Mouse (Mus musculus) naive thymus-derived CD4-positive, alpha-beta T cell, adult 2 months (primary cell): ENCODE measurements around the gene Gpr156.
"Not testable (repeated sequence)": the region's sequence is repeated elsewhere in the genome, so short reads cannot be mapped to it uniquely, and the experiment has no call there.

Experiments used
- DNase-seq: peaks from one replicate; pipeline ENCODE4 v3.0.0-alpha.2; 2011; ENCODE audit warnings: low read depth

The Gpr156 gene

DNA sequence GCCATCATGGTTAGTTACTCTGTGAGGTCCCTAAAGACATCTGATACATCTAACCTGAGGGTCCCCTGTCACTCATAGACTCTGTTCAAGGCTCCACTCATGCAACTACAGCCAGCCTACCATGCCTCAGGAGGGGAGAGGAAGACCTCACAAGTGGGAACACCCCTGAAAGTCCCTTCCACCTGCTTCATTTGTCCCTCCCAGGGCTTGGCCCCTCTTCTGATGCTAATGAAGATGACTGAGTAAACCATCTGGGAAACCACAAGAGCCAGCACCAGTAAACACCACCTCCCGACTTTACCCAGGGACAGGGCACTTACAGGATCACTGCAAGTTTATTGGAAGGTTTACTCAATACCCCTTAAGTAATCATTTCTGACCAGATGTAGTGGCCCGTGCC is 85.5 kb downstream of the Gpr156 start:
- DNase-seq = no peak

DNA sequence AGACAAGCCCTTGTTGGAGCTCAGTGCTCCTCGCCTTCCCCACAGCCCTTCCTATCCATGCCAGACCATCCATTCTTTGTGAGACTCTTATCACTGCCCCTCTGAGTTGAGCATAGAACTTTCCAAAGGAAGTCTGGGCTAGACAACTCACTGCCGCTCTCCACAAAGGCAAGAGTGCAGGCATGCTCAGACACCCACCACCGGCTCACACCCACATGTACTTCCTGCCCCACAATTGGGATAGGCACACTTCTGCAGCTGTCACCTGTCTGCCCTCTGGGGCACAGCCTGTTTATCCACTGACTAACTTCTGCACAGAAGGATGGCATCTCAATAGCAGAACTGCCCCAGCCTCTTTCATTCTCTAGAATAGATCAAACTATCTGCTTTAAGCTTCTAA is 86.2 kb downstream of the Gpr156 start:
- DNase-seq = no peak

GRCm38 (mm10) chr16:38004486-38005020 is 88.3 kb downstream of the Gpr156 start:
- no peak for DNase-seq

GRCm38 (mm10) chr16:38005471-38005870 is 89.2 kb downstream of the Gpr156 start:
- no peak for DNase-seq

GRCm38 (mm10) chr16:38008371-38008770 is 92.1 kb downstream of the Gpr156 start:
- DNase-seq = no peak

GRCm38 (mm10) chr16:38009041-38009825 is 92.9 kb downstream of the Gpr156 start:
- DNase-seq = no peak

GRCm38 (mm10) chr16:38011486-38011885 is 95.2 kb downstream of the Gpr156 start:
- DNase-seq = no peak

DNA sequence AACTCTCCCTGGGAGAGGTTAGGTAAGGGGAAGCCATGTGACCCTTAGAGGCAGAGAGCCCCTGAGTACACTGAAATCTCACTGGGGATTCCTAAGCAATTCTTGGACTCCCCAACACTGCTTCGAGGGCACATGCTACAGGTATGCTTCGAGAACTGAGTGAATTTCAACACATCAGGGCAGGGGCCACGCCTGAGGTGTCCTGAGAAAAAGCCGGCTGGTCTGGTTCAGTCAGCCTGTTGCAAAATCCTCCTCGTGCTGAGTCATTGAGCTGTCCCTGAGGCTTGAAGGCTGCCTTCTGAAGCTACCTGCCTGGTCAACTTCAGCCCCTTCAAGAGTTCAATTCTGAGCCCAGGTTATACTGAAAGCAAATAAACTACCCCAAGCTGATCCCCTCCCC is 96.1 kb downstream of the Gpr156 start:
- DNase-seq = no peak

- no peak for DNase-seq
These were observed 96.6 kb downstream of the Gpr156 start for GRCm38 (mm10) chr16:38012891-38013290.

- DNase-seq = no peak
These were observed 98.7 kb downstream of the Gpr156 start for GRCm38 (mm10) chr16:38014951-38015350.

DNA sequence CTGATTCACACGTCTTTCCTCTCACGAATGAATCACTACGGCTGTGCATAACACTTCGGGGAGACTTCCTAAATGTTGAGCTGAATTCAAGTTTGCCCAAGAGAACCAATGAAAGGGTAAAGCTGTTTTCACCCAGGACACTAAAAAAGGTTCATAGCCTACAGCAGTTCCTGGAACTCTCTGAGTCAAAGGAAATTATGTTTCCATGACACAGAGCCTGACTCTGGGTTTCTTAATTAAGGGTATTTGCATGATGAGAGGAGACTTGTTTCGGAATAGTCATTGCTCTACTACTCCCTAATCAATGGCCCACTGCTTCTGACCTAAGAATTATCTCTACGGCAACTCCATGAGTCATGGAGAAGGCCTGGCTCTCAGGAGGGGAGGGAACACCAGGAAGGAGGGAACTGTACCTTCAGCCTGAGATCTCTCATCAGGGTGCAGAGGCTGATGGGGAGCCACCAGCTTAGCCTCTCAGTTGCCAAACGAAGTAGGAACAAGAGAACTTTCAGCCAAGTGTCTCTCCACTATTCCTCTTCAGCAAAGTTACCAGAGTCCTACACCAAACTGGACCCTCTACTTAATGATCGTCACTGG is 100.7 kb downstream of the Gpr156 start:
- no peak for DNase-seq

GRCm38 (mm10) chr16:38017958-38018376 is 101.7 kb downstream of the Gpr156 start:
- no peak for DNase-seq

DNA sequence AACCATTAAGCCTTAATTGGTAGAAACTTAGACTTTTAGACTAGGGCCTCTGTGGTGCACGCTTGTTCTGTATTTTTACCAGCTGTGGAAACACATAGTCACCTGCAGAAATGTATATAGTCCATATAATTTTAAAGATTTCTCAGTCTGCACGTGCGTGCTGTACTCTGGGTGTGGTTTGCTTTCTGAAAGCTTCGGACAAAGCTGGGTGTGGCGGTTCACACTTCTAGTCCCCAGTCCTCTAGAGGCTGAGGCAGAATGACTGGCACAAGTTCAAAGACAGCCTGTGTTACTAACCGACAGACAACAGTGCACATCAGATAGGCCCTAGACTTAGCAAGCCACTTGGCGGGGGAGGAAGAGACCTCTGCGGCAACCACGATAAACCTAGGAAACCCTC is 116.3 kb downstream of the Gpr156 start:
- DNase-seq = no peak

DNA sequence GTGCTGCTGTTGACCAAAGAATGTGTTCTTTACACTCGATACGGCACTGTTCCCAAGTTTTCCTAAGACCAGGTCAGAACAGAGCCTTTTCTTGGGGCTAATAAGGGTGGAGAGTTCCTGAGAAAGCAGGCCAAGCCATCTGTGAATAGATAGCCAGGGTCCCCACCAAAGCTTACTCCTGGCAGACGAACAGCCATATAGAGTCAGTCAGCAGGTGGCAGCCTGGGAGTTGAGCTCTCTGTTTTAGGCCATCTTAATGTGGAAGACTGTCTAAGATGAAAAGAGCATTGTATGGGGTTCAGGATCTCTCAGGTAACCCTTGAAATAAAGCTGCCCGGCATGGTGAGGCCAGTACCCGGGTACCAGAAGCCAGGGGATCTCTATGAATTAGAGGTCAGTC is 116.8 kb downstream of the Gpr156 start:
- peak; percentile 13 for DNase-seq

DNA sequence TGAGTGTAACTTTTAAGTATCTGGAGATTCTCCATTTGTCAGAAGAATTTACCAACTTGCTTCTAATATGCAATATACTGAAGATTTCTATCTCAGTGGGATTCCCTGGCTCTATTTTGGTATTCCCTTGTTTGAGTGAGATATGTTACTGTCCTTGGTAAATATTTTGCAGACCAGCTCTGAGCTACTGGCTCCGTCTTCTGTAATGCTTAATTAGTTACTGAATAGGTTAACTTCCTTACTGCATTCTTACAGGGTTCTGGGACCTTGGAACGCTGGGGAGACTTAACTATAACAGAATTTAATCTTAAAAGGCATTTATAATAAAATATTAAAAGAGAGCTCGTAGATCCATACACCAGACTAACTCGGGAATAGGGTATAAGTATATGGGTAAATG is 121.8 kb downstream of the Gpr156 start:
- DNase-seq = not testable (repeated sequence)

- no peak for DNase-seq
These were observed 125.9 kb downstream of the Gpr156 start for GRCm38 (mm10) chr16:38042160-38042559.

GRCm38 (mm10) chr16:38044551-38044950 is 128.3 kb downstream of the Gpr156 start:
- no peak for DNase-seq

DNA sequence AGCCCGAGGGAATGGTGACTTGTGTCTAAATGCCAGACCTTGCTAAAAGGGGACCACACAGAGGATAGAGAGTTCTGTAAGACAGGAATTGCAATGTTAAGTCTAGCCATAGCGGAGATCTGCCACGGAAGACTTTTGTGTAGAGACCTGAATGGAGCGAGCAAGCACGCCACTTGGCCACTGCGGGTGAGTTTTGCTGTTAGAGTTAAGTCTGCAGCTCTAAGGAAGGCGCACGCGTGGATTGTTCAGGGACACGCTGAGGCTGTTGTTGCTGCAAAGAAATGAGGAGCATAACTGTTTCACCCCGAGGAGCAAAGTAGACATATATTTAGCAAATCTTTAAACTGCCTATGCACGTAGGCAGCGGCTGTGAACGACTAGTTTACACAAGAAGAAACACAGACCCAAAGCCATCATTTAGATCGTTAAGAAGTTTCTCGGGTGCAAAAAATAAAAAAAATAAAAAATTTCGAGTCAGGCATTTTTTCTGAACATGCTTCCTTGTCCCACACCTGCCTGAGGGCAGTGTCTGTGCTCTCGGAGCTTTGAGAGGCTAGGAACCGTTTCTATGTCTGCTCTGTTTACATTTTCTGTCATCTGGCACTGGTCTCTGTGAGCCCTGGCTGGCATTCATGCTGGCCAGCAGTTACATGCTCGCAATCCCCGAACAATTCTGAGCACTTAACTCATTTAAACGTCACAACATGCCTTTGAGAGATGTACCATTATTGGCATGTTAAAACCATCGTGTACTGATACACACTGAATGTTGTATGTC is 131.7 kb downstream of the Gpr156 start:
- no peak for DNase-seq
